Mouse (Mus musculus): ENCODE results near the gene Lrfn1. TPM values are rescaled to one million over a fixed set of nuclear protein-coding genes. Genes with fewer than 3 reads are reported as not detected.

Gene Lrfn1
- total RNA-seq, 2 experiments from 2014 or later: 85.9 to 93.8 TPM

GRCm38 (mm10) chr7:28444344-28444974 lies 7.3 kb upstream of the Lrfn1 start:
- DNase-seq (ENCODE audit: low spot score in 2 of 2): no peak

GRCm38 (mm10) chr7:28446446-28446845 lies 5.3 kb upstream of the Lrfn1 start:
- intact Hi-C loops (cut with DNase I): loop anchor here (2.0 kb wide), 2 partner anchors 82 to 154 kb away; no protein-coding TSS in a partner anchor
- peak; percentile 70 to 77 for DNase-seq (ENCODE audit: low spot score in 2 of 2)

More at GRCm38 (mm10) chr7:28444344-28444974, 7.3 kb upstream of the Lrfn1 start:
- intact Hi-C loops (cut with DNase I): loop anchor here (2.0 kb wide), 1 partner anchor 282 kb away; no protein-coding TSS in a partner anchor

DNA sequence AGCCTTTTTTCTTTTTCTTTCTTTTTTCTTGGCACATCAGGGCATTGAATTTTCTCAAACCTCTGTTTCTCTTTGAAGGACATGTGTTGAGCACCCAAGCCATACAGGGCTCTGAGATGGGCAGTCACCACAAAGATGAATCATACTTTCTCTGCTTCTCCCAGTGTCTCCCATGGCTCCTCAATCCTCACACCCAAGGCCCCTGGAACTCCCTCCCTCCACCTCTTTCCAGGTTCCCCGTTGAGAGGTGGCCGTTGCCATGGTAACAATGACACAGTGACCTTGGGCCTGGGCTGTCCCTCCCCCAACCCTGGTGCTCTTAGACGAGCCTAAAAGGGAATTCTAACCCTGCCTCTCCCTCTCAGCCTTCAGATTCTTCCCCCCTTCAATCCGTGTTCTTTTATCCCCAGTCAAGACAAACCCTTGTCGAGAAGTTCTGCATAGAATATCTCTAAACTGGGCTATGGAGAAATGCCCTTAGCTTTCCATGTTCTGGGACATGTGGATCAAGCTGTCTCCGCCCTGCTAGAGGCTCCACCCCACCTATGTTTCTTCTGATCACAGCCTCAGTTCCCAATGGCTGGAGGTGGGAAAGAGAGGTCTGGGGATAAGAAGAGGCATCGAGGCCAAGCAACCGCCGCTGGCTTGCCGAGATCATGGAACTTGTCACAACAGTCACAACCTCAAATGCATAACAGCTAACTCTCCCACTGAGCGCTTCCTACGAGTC lies 4.5 kb upstream of the Lrfn1 start:
- intact Hi-C loops (cut with DNase I): loop anchor here (2.0 kb wide), 2 partner anchors 82 to 154 kb away; no protein-coding TSS in a partner anchor
- no peak for DNase-seq (ENCODE audit: low spot score in 2 of 2)

- intact Hi-C loops (cut with DNase I): loop anchor here (2.0 kb wide), 2 partner anchors 81 to 153 kb away; no protein-coding TSS in a partner anchor
- DNase-seq (ENCODE audit: low spot score in 2 of 2): no peak
These were observed 3.6 kb upstream of the Lrfn1 start for GRCm38 (mm10) chr7:28447865-28448820.

DNA sequence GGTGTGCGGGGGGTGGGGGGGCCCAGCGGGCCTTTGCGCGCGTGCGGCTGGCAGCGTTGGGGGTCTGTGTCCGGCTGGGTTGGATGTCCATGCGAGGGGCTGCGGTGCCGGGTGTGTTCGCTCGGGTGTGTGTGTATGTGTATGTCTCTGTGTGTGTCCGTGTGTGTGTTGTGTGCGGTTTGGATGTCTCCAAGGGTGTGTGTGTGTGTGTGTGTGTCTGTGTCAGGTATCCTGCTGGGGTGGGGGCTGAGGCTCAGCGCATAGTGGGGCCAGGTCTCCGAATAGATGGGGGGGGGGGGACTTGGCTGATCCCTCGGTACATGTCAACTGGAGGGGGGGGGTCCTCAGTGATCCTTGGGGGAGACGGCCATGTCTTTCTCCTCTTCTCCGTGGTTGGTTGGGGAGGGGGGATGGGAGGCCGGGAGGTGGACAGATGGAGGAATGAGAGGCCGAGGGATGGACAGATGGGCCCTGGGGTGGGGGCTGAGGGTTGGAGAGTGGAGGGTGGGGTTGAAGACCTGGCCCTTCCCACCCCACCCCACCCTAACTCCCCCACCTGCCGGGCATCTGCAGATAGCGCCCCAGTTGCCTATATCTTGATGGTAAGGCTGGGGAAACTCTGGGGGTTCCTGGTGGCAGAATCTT lies 703 bp downstream of the Lrfn1 start:
- intact Hi-C loops (cut with DNase I): no loop called here
- no peak for DNase-seq (ENCODE audit: low spot score in 2 of 2)

DNA sequence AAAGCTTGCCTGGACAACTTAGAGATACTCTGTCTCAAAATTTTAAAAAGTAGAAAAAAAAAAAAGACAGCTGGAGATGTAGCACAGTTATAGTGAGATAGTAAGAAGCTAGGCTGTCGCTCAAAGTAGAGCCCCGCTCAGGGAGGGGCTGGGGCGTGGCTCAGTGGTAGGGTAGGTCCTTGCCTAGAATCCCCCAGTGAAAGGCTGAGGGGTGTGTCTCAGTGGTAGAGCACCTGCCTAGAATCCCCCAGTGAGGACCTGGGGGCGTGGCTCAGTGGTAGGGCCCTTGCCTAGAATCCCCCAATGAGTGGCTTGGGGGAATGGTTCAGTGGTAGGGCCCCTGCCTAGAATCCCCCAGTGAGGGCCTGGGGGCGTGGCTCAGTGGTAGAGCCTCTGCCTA lies 8.6 kb downstream of the Lrfn1 start:
- DNase-seq (ENCODE audit: low spot score in 2 of 2): no peak
- intact Hi-C loops (cut with DNase I): no loop called here

- DNase-seq (ENCODE audit: low spot score in 2 of 2): no peak
- intact Hi-C loops (cut with DNase I): no loop called here
These were observed 11.0 kb downstream of the Lrfn1 start for GRCm38 (mm10) chr7:28462769-28463168.

DNA sequence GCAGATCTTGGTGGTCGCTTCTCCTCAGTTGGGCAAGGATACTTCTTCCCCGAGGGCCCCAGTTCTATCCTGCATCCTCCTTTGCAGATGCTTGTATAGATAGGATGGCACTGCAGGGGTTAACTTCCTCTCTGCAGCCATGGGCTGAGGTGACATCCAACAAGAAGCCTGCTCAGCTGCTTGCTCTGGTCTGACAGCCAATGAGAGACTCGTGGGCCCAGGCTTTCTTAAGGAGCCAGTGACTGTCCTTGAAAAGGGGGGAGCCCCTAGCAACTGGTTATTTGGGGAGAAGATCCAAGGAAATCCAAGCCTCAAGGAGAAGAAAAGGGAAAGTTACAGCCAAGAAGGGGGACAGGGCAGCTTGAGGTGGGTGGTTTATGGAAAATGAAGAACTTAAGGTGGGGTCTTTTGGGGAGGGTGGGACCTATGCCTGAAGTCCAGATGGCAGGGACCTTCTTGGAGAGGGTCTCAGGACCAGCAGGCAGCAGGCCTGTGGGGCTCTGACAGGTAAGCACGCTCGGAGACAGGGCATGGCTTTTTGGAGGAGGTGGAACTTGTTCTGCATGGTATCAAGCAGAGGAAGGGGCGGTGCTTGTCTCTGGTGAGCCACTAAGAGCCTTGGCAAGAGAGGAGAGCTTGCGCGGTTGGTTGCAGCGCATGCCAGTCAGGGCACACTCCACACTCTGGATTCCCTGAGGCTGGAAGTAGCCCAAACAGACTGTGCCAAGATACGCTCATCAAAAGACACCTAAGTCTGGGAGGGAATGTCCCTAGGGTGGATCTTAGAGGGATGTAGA lies 12.8 kb downstream of the Lrfn1 start:
- peak; percentile 87 for DNase-seq (ENCODE audit: low spot score in 2 of 2)
- intact Hi-C loops (cut with DNase I): no loop called here

- intact Hi-C loops (cut with DNase I): no loop called here
- no peak for DNase-seq (ENCODE audit: low spot score in 2 of 2)
These were observed 15.0 kb downstream of the Lrfn1 start for GRCm38 (mm10) chr7:28466721-28467212.

- DNase-seq (ENCODE audit: low spot score in 2 of 2): no peak
- intact Hi-C loops (cut with DNase I): no loop called here
These were observed 15.5 kb downstream of the Lrfn1 start for GRCm38 (mm10) chr7:28467213-28467751.

- no peak for DNase-seq (ENCODE audit: low spot score in 2 of 2)
- intact Hi-C loops (cut with DNase I): no loop called here
These were observed 24.4 kb downstream of the Lrfn1 start for GRCm38 (mm10) chr7:28476191-28476590.

- intact Hi-C loops (cut with DNase I): no loop called here
- no peak for DNase-seq (ENCODE audit: low spot score in 2 of 2)
These were observed 25.6 kb downstream of the Lrfn1 start for GRCm38 (mm10) chr7:28477363-28477762.

GRCm38 (mm10) chr7:28478854-28479253 lies 27.1 kb downstream of the Lrfn1 start:
- DNase-seq (ENCODE audit: low spot score in 2 of 2): no peak

DNA sequence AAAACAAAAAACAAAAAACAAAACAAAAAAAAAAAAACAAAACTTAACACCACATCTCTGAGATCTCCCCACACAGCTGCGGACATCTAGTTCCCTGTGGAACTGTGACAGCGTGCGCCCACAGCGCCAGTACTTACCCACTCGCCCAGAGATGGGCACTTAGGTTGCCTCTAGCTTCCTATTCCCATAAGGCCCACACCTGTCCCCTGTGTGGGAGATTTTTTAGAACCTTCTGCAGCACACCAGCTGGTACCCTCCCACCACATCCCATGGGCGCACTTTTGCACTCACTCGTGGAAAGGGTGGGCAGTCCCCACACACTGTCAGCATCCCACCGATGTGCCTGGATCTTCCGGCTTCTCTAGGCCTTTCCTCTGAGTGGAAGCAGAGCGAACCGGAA lies 31.1 kb downstream of the Lrfn1 start:
- intact Hi-C loops (cut with DNase I): no loop called here

More at GRCm38 (mm10) chr7:28478854-28479253, 27.1 kb downstream of the Lrfn1 start:
- intact Hi-C loops (cut with DNase I): no loop called here

GRCm38 (mm10) chr7:28484192-28484591 lies 32.4 kb downstream of the Lrfn1 start:
- intact Hi-C loops (cut with DNase I): no loop called here
- DNase-seq (ENCODE audit: low spot score in 2 of 2): no peak

More for the DNA sequence above, 31.1 kb downstream of the Lrfn1 start:
- peak; percentile 52 to 68 for DNase-seq (ENCODE audit: low spot score in 2 of 2)

GRCm38 (mm10) chr7:28488030-28488491 lies 36.3 kb downstream of the Lrfn1 start:
- peak; percentile 33 to 53 for DNase-seq (ENCODE audit: low spot score in 2 of 2)

DNA sequence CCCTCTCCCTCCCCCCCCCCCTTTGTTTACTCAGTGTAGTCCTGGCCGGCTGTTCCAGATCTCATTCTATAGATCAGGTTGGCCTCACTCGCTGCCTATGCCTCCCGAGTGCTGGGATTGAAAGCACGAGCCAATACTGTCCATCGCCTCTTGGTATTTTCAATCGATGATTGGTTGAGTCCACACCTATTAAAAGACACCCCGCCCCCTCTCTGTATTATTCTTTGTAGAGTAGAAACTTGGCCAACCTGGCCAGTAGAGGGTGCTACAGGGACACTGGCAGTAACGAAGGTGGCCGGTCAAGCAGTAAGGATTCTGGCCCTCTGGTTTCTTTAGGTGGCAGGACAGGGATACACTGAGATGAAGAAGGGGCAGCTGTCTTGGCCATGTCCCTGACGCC lies 38.6 kb downstream of the Lrfn1 start:
- DNase-seq (ENCODE audit: low spot score in 2 of 2): peak; percentile 11 to 19
- intact Hi-C loops (cut with DNase I): loop anchor here (5.0 kb wide), 1 partner anchor 37 kb away; no protein-coding TSS in a partner anchor

More at GRCm38 (mm10) chr7:28488030-28488491, 36.3 kb downstream of the Lrfn1 start:
- intact Hi-C loops (cut with DNase I): no loop called here

- no peak for DNase-seq (ENCODE audit: low spot score in 2 of 2)
- intact Hi-C loops (cut with DNase I): loop anchor here (5.0 kb wide), 1 partner anchor 36 kb away; no protein-coding TSS in a partner anchor
These were observed 39.1 kb downstream of the Lrfn1 start for GRCm38 (mm10) chr7:28490903-28491302.
